Mouse (Mus musculus) right cerebral cortex, adult 2 months (tissue): Measurements from ENCODE around the gene Ssr2.
"Not testable (repeated sequence)": the region's sequence is repeated elsewhere in the genome, so short reads cannot be mapped to it uniquely, and the experiment has no call there.

Experiments
- DNase-seq, 2 experiments: peaks; one replicate each; pipeline ENCODE4 v3.0.0; 2021 to 2022; ENCODE audit warnings: low spot score in 2 of 2

The Ssr2 gene

DNA sequence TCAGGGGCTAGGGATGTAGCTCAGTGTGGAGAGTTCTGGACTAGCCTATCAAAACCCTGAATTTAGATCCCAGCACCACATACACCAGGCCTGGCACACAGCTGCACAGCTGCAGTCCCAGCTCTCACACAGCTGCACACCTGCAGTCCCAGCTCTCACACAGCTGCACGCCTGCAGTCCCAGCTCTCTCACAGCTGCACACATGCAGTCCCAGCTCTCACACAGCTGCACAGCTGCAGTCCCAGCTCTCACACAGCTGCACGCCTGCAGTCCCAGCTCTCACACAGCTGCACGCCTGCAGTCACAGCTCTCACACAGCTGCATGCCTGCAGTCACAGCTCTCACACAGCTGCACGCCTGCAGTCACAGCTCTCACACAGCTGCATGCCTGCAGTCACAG, 20.9 kb downstream of the Ssr2 start:
- DNase-seq: not testable (repeated sequence)

DNA sequence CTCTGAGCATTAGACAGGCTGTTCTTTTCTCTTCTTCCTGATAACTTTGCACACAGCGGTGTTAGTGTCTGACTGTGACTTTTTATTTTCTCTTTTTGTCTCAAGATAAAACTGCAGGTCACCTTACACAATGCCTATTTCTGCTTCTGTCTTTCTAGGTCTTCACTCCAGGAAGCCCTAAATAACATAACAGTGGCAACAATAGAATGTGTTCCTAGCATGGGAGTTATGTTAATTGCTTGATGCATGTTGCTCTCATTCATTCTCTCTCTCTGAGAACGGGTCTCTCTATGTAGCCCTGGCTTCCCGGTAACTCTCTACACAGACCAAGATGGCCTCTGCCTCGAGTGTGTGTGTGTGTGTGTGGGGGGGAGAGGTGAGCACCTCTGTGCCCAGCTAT, 26.8 kb downstream of the Ssr2 start:
- no peak for DNase-seq

DNA sequence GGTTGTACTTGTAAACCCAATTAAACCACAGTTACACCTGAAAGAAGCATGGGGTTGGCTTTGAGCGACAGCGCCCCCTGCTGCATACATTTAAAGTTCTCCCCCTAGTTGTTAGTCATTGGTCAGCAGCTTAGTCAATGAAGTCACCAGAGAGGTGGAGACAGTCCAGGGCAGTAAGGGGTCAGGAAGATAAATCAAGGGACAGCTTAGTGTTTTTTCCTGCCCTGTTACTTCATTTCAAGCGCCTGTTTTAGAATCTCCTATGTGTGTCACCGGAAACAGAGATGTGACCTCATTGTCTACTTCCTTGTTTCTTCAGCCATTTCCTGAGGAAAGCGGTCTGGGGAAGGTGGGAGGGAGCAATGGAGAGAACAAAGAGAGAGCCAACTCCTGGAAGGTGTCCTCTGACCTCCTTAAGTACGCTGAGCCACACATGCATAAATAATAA, 28.1 kb downstream of the Ssr2 start:
- DNase-seq: peak; percentile 60 to 62

DNA sequence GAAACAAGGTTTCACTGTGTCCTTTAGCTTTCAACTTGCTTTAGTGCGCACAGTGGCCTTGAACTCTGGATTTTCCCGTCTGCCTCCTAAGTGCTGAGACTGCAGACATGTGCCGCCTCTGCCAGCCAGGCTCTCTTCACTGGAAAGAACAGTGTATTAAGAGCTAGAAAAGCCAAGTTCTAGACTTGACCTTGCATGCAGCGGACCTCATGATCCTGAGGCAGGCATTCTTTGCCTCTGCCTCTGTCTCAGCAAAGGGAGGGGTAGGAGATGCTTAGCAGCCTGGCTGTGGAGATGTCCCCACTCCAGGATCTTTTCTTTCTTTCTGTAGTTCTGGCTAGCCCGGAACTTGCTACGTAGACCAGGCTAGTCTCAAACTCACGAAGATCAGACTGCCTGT, 29.2 kb downstream of the Ssr2 start:
- DNase-seq: no peak

DNA sequence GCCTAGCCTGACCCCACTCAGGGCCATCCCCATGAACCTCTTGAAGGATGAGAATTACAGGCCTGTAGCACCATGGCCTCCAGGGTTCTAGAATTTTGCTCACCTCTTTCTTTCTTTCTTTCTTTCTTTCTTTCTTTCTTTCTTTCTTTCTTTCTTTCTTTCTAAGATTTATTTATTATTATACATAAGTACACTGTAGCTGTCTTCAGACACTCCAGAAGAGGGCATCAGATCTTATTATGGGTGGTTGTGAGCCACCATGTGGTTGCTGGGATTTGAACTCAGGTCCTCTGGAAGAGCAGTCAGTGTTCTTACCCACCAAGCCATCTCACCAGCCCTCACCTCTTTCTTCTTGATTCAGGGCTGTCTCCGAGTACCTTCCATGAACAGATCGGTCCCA, 30.0 kb downstream of the Ssr2 start, which contains the start of gene Arhgef2:
Arhgef2 (plus strand) TSS at position 301 of the 400 bp plus-strand sequence.
- DNase-seq: not testable (repeated sequence)

DNA sequence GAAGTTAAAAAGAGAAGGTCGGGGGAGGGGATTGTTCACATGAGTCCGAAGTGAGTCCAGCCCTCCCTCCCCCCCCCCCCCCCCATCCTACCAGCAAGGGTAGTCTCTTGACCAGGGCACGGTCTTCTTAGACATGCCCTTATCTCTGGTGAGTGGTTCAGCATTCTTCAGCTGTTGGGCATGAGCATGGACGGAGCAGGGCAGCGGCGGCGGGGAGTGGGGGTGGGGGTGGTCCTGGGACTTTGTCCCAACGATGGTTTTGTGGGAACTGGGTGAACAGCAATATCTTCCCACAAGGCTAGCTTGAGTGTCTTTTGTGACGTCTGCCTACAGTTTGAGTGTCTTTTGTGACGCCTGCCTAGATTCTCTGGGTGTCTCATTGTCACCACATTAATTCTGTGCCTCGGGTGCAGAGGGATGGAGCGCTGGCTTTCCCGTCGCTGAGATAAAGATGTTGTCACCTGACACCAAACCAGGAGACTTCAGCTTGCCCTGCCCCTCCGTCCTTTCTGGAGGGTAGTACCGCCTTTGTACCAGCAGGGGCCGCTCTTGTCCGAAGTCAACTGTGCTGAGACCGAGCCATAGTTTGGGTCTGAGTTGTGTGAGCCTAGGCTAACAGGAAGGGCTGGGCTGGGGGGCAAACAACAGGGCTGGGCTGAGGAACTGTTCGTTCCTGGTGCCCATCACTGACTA, 31.5 kb downstream of the Ssr2 start:
- peak; percentile 93 to 94 for DNase-seq

DNA sequence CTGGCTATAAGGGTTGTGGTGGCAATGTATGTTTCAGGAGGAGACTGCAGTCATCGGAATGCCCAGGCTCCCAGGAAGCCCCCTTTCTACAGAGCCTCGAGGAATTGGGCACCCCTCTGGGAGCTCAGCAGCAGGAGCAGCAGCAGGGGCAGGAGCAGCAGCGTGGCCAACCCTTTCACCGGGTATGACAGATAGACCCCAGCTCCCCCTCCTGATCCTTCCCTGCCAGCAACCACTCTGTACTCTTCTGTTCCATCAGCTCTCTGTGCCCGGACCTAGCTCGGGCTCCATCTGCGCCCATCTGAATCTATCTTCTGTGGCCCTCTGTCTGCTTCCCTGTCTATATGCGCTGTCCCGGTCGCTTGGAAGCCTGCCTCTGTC, 32.1 kb downstream of the Ssr2 start:
- DNase-seq: no peak

DNA sequence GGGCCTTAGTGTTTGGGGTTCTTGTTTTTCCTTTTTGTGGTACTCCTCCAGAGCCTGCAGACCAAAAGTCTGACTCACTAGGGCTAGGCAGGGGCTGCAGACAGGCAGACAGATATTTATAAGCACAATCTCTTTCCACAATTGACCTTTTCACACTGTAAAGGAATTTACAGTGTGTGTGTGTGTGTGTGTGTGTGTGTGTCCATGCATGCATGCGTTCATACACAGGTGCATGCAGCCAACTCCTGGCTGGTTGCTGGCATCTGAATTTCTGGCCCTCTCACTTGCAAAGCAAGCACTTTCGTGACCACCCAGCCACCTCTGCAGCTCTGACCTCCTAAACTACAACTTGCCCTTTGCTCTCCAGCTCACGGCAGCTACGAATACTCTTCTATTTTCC, 33.4 kb downstream of the Ssr2 start:
- no peak for DNase-seq

DNA sequence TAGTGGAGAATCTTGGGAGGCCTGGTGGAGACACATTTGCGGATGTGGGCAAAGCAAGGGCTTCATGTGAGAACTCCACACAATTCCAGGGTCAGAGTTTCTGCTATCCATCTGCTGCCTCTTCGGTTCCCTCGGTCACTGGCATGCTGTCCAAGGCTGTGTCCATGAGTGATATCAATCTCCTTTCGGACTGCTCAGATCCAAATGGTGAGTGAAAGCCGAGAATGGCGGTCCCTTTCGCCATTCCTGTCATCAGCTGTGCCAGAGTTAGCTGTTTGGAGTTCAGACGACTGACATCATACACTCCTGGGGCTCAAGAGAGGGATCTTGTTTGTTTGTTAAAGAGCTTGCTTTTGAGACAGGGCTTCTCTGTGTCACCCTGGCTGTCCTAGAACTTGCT, 38.7 kb downstream of the Ssr2 start:
- no peak for DNase-seq

DNA sequence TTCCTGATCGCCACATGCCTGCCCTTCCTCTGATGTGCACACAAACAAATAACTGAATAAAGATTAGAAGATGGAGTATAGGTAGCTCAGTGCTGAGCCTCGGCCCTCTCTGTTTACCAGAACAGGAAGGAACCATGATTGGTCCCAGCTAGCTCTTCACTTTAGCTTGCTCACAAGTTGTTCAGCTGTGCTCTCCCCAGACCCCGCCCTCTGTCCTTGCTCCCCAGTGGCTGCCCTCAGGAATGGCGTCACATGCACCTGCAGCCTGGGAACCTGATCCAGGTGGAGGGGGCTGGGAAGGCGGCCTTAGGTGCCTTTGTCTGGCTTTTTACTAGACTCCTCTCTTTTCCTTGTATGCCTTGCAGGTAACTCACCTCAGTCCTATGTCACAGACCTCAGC, 39.4 kb downstream of the Ssr2 start:
- DNase-seq: no peak

DNA sequence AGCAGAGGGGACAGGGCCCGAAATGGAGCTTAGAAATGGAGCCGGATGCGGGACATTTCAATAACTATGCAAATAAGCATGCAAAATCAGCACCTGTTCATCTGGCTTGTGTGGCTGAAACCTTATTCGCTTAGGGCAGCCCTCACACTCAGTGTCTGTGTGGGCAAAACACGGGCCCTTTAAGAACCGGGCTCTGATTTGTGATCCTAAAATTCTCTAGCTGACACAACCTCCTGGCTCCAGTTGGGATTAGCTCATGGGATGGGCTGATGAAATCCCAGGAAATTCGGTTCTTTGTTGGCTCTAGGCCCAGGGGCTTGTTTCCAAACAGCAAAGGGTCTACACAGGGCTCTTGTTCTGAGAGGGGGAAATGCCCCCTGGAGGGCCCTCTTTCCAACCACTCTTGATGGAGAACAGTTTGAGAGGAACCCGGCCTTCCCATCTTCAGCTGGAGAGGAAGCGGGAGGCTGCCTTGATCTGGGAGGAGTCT, 40.3 kb downstream of the Ssr2 start:
- DNase-seq: no peak

DNA sequence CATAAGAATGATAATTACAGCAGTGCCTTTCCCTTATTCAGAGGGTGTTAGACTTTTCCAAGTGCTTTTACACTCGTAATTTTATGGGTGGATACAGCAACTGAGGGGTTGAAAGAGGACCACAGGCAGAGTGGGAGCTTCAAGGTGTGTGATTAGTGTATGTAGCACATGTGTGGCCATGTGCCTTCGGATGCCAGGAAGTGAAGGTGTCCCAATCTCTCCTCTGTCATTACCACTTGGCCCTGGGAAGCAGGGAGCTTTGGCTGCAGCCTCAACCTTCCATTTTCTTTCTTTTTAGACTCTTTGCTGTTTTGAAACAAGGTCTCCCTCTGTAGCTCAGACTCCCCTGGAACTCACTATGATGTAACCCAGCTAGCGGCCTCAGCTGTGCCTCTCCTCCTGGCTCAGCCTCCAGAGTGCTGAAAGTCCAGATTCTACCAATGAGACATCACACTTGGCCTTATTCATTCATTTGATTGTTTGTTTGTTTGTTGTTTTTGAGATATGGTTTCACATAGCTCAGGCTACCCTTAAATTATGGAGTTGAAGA, 41.4 kb downstream of the Ssr2 start:
- no peak for DNase-seq

DNA sequence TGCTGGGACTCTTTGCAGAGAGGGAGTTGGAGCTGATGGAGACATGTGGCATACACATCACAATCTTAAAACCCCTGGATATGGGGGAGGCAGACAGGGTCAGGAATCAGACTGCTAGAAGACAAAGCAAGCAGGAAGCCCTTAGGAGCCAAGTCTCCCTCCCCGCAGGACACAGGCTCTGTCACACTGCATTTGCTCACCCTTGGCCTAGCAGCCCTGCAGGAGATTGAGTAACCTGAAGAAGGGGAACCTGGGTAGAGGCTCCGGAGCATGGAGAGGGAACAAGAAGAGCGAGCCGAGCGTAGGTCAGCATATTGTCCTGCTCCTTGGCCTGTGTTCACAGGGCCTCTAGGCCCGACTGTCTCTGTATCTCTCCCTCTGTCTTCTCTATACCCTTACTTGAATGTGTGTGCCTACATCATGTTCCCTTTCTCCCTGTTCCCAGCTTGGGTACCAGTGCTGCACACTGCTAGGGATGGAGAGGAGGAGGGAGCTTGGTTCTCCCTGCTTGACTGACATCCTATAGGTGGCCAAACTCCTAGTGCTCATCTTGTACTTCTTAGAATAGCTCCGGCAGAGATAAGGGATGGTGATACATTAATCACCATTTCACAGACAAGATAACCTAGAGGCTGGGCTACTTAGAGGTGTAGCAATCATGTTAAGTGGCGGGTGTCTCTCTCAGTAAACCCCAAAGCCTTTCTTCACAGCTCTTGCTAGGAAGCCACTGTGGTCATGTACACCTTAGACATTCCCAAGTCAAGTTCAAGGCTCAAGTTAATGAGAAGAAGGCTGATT, 42.6 kb downstream of the Ssr2 start:
- DNase-seq: no peak

DNA sequence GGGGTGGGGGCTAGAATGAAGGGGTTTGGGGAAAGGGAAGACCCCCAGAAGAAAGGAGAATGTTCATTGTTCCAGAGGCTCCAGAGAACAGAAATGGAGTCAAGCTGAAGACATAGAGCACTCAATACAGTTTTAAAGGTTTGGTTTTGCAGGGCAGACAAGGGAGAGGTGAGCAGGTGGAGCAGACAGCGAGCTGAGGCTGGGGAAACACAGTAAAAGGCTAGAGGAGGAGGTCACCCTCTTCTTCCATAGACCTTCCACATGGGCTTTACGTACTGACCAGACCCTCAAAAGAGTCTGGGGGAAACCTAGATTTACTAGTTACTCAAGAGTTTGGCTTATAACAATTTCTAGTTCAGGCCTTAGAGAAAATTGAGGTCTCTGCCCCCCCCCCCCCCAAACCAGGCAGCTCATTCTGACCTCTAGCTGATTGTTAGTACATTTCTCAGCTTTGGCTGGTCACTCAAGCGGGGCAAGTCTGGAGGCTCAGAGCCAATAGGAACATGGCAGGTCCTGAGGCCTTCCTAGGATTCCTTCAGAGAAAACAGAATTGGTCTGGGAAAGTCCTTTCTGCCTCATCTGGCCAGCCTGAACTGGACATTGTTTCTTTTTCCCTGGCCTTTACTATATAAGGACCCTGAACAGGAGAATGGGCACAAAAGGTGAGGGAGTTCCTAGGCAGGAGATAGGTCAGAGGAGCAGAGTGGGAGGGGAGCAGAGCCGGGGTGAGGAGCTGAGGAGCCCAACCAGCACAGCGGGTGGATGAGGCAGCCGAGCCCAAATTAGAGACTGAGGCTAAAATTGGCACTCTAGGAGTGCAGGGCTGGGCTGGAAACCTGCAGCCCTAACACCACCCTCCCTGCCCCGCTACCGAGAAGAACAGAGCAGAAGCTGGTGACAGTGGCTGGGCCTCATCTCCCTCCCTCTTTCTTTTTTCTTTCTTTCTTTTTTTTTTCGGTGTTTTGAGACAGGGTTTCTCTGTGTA, 43.7 kb downstream of the Ssr2 start:
- DNase-seq: no peak

DNA sequence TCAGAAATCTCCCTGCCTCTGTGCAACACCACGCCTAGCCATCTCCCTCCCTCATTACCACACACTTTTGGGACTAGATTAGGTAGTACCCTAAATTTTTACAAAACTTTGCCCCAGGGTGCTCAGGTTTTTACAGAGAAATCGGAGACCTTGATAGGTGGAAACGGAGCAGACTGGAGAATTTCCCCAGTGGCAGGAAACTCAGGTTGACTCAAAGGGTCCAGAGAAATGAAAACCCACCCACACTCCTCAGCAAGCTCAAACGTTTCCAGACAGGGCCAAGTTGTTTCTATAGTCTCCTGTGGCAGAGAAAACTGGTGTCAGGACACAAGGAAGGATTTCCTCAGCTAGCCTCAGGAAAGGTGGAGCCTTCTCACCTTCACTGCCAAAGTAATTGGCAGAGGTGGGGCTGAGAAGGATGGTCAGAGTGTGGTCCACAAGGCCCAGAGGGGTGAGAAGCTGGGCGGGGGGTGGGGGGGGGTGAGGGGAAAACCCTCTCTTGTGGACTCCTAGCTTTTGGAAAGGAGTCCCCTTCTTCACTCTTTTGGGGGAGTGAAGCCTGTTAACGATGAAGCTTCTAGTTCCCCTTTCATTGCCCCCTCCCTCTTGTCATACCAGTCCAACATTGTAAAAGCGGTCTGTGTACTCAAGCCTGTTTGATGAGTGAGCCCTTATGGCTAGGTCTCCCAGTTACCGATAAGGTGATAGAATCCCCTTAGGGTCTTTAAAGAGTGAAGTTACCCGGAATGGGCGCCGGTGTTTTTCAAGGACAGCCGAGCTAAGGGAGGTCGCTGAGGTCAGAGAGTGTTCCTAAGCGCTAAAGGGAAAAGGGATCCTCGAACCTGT, 44.7 kb downstream of the Ssr2 start:
- no peak for DNase-seq

DNA sequence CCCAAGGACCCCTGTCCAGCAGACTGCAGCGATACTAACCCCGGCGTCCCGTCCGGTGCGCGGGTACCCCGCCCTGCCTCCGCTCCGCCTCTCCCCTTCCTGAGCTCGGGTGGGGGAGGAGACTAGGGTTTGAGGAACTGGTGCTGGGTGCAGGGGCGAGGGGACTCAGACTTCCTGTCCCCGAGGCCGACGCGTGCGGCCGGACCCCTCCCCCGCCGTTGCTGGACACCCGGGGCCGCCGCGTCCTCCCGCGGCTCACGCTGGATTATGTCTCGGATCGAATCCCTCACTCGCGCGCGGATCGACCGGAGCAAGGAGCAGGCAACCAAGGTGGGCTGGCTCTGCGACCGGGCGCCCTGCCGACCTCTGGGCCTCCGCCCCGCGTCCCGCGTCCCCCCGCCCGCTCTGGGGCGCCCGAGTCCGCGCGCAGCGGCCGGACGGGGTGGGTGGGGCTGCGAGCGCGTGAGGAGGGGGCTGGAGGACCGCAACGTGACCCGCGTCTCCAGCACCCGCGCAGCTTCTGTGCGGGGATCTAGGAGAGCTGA, 45.4 kb downstream of the Ssr2 start:
- peak in 1 of 2 experiments; percentile 50 for DNase-seq

DNA sequence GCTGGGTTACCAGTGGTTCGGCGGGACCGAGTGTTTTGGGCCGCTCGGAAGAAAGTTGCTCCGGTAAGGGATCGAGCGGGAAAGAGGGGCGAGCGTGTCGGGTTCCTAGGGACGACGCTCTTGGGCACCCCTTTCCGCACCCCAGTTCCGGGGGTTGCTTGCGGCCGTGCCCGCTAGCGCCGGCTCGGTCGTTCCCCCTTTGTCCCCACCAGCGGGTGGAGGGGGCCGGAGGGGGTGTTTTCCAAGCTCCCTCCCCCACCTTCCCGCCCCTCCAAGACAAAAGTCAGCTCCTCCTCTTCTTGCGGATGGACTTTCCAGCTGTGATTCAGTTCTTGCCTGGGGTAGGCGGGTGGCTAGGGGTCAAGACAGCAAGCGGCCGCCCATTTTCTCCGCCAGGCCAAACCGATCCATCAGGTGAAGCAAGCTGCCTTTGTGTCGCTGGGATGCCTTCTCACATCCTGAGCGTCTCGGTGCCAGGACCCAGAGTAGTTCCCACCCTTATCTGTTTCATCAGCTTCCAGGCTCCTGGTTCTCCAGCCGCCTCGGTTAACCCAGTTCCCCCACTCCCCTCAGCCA, 45.9 kb downstream of the Ssr2 start:
- DNase-seq: no peak

DNA sequence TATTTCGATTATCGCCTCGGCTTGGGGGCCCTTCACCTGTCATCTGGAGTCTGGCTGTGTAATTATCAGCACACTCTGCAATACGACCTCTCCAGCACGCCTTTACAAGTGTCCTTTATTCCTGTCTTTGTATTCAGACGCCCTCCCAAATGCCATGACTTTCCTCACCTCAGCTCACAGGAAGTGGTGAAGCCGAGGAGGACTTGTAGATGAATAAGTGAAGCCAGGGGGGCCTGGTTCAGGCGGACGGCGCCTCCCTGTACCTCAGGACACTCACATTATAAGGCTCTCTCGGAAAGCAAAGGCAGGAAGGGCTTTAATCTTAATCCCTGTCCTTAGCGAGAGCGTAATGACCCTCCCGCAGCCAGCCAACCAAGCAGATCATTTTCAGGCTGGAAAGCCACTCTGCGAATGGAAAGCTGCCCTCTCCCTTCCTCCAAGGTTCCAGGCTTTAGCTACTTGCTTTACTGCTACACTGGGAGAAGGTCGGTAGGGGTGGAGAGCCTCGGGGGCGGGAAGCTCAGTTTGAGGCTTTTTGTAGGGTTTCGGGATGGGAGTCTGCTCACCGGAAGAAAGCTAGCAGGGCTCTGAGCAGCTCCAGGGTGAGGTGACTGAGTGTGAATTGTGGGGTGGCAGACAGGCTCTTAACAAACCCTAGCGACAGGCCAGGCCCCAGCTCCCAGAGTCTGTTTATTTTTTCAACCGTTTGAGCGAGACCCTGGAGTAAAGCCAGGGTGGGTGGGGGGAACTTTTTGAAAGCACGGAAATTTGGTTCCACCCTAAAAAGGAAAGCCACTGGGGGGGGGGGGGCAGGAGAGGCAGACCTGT, 46.7 kb downstream of the Ssr2 start:
- peak in 1 of 2 experiments; percentile 54 for DNase-seq

DNA sequence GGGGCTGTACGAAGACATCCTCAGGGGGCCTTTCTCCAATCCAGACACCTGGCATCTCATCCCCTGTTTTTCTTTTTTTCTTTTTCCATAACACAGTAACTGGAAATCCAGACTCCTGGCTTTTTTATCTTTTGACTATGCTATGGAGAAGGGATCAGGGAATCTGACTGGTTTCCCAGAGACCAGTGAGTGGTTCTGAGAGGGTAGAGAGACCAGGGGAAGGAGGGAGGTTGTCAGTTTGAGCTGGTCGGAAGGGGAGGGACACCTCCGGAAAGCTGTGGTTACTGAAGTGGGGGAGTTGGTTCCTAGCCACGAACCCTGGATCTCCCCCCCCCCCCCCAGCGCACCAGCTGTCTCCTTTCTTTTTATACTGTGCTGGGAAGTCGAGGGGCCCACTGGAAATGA, 47.3 kb downstream of the Ssr2 start:
- DNase-seq: no peak
